9 mouse cellular contexts compared by ENCODE assay signal in genomic region chr12:81719161-81719560, GRCm38 (mm10).
DNase-seq lines count a peak whose midpoint lies in the region.
"Had no signal": no experiment of that assay in that cellular context is flagged by ENCODE, and none has a peak within 500 bp of the region (broad histone marks: within the 10 kb centered on the region; RNA-seq: fewer than 3 reads in every experiment).

No protein-coding gene starts in this region.

- DNase-seq in gastrocnemius, postnatal 14 days = peak; percentile 17
- no peak for DNase-seq in gastrocnemius, postnatal 25 days
- peak; percentile 17 for DNase-seq in ovary, postnatal 36 days (ENCODE audit: low spot score)
- no peak for DNase-seq in ovary, postnatal 10 days (ENCODE audit: low spot score)
- DNase-seq in heart, postnatal 14 days = peak; percentile 27 to 28
- DNase-seq in spleen, adult 12 weeks (ENCODE audit: low spot score) = peak; percentile 11
- no peak for DNase-seq in gastrocnemius, adult 18-20 months (ENCODE audit: low spot score)
- no peak for DNase-seq in thymus, postnatal 0 days (ENCODE audit: low spot score)
- DNase-seq: right cerebral cortex, postnatal 25 days had no signal

- intact Hi-C loops in gastrocnemius, postnatal 14 days (cut with DNase I; ENCODE audit: low total_unique reads) = no loop called here
- intact Hi-C loops in heart, postnatal 14 days (cut with DNase I) = no loop called here

Comparison
In these comparisons a context has a peak if more than half of its experiments do, and no peak if none do; other contexts are left out.
1. DNase-seq: peak in gastrocnemius, postnatal 14 days (single experiment), ovary, postnatal 36 days (single experiment), heart, postnatal 14 days (2 of 2) and spleen, adult 12 weeks (single experiment); none in gastrocnemius, postnatal 25 days (single experiment), ovary, postnatal 10 days (single experiment), gastrocnemius, adult 18-20 months (single experiment) and thymus, postnatal 0 days (single experiment).